Mouse (Mus musculus) heart, embryonic 14.5 days (tissue): ENCODE data around the gene Apob. TPM values are rescaled to one million over a fixed set of nuclear protein-coding genes. Genes with fewer than 3 reads are reported as not detected.
"Not testable (repeated sequence)": the region's sequence is repeated elsewhere in the genome, so short reads cannot be mapped to it uniquely, and the experiment has no call there.

Source experiments
- ATAC-seq: fragments of 200-750 bp; cut with Nextera tagmentation; 2 replicates; pipeline ENCODE4 v1.8.0; 2017; ENCODE audit warnings: low read depth, moderate TSS enrichment; ENCODE audit not compliant: insufficient number of reproducible peaks, insufficient read depth, low FRiP score
- H3K27ac ChIP-seq, 2 experiments: fragments of 200-500 bp in 1 of 2; fragments of 300-500 bp in 1 of 2; sonication (generic) in 1 of 2; replicated peaks in 1 of 2; 2 replicates each; pipeline ENCODE4 v1.5.1; 2012 to 2014; ENCODE audit warnings: low read depth in 2 of 2, low read length in 2 of 2, control low read depth in 1 of 2, mild to moderate bottlenecking in 1 of 2, mixed read lengths in 1 of 2; ENCODE audit not compliant: control insufficient read depth in 1 of 2, insufficient read depth in 1 of 2
- H3K27me3 ChIP-seq: fragments of 300-500 bp; sonication (generic); 2 replicates; pipeline ENCODE4 v1.6.1; 2014; ENCODE audit warnings: mild to moderate bottlenecking, low read length, control low read depth; ENCODE audit not compliant: control insufficient read depth, insufficient read depth
- H3K36me3 ChIP-seq: fragments of 300-500 bp; sonication (generic); 2 replicates; pipeline ENCODE4 v1.6.1; 2014; ENCODE audit warnings: mild to moderate bottlenecking, control low read depth, low read length, mixed read lengths; ENCODE audit not compliant: control insufficient read depth, insufficient read depth
- H3K4me1 ChIP-seq, 2 experiments: fragments of 200-500 bp in 1 of 2; fragments of 300-500 bp in 1 of 2; sonication (generic) in 1 of 2; 2 replicates each; pipeline ENCODE4 v1.6.1; 2012 to 2014; ENCODE audit warnings: low read length in 2 of 2, control low read depth in 1 of 2, mixed read lengths in 1 of 2; ENCODE audit not compliant: control insufficient read depth in 2 of 2, insufficient read depth in 2 of 2
- H3K4me2 ChIP-seq: fragments of 300-500 bp; sonication (generic); 2 replicates; pipeline ENCODE4 v1.6.1; 2014; ENCODE audit warnings: mild to moderate bottlenecking, low read length
- H3K4me3 ChIP-seq, 2 experiments: fragments of 200-500 bp in 1 of 2; fragments of 300-500 bp in 1 of 2; sonication (generic) in 1 of 2; 2 replicates each; pipeline ENCODE4 v1.5.1; 2012 to 2014; ENCODE audit warnings: low read length in 2 of 2, mild to moderate bottlenecking in 2 of 2, control low read depth in 1 of 2, low read depth in 1 of 2, moderate library complexity in 1 of 2; ENCODE audit not compliant: control insufficient read depth in 1 of 2, insufficient read depth in 1 of 2
- H3K9ac ChIP-seq: fragments of 300-500 bp; sonication (generic); 2 replicates; pipeline ENCODE4 v1.6.1; 2014; ENCODE audit warnings: mild to moderate bottlenecking, low read length
- H3K9me3 ChIP-seq: fragments of 300-500 bp; sonication (generic); 2 replicates; pipeline ENCODE4 v1.6.1; 2016; ENCODE audit warnings: low read length, control low read depth; ENCODE audit not compliant: control insufficient read depth
- WGBS: fragments of 180-500 bp; shearing (Covaris S2); extraction: QIAGEN DNeasy Blood & Tissue Kit; methylation state at CpG from one replicate; pipeline ENCODE4 v1.1.7; 2014; 5-methylcytosine and 5-hydroxymethylcytosine counted together
- polyA plus RNA-seq: library from polyadenylated mRNA; unstranded; fragments of >200 nt; fragmentation: Nextera tagmentation; extraction: Ambion mirVana; gene quantifications from 2 replicates; pipeline ENCODE4 v1.2.1, GENCODE M21; 2014

Apob gene
- polyA plus RNA-seq, 1 experiment from 2014 or later = 0.22 TPM

DNA sequence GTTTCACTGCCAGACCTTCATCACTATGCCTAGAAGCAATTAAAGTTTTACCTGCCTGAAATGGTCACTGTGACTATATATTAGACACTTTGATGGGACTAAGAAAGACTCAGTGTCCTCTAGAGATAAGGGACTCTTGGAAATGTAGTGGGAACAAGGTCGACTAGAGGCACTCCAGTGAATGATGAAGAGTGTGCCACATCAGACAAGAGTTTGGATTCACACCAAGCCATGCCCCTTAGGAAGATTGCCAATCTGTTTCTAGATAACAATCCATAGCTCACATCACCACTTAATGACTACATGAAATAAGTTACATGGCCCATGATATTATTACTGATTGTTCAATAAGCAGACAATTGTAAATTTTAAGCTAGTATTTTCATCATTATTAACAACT is 14.1 kb downstream of the Apob start:
- Histone ChIP-seq H3K27me3 (no peaks in the 10 kb centered on the region), H3K9me3 (no peaks in the 10 kb centered on the region), H3K4me2 (no peak overlapping the region), H3K4me1 (no peaks in the 10 kb centered on the region), H3K36me3 (no peaks in the 10 kb centered on the region), H3K4me3 (no peak overlapping the region), H3K27ac (no peak overlapping the region), H3K9ac (no peak overlapping the region)
- WGBS = 4% methylated on average over 1 of the region's 1 CpGs
- no peak for ATAC-seq

- WGBS = 65% methylated on average over 1 of the region's 1 CpGs
- no peaks in the 10 kb centered on the region for H3K9me3 ChIP-seq
- H3K4me3 ChIP-seq = no peak overlapping the region
- no peak for ATAC-seq
- H3K4me2 ChIP-seq = no peak overlapping the region
- H3K27ac ChIP-seq = no peak overlapping the region
- H3K4me1 ChIP-seq = no peaks in the 10 kb centered on the region
- H3K36me3 ChIP-seq = no peaks in the 10 kb centered on the region
- H3K9ac ChIP-seq = no peak overlapping the region
- H3K27me3 ChIP-seq = no peaks in the 10 kb centered on the region
Measured at GRCm38 (mm10) chr12:8020931-8021330, 43.5 kb downstream of the Apob start.

- no peak for ATAC-seq
- no peaks in the 10 kb centered on the region for H3K4me1 ChIP-seq
- no peak overlapping the region for H3K27ac ChIP-seq
- H3K36me3 ChIP-seq = no peaks in the 10 kb centered on the region
- H3K9me3 ChIP-seq = no peaks in the 10 kb centered on the region
- H3K9ac ChIP-seq = no peak overlapping the region
- no peaks in the 10 kb centered on the region for H3K27me3 ChIP-seq
- H3K4me3 ChIP-seq = no peak overlapping the region
- 88% methylated on average over 7 of the region's 7 CpGs for WGBS
- H3K4me2 ChIP-seq = no peak overlapping the region
Measured at GRCm38 (mm10) chr12:8029520-8029919, 52.1 kb downstream of the Apob start.

GRCm38 (mm10) chr12:8030057-8030456 is 52.6 kb downstream of the Apob start:
- ATAC-seq = no peak
- H3K9me3 ChIP-seq = no peaks in the 10 kb centered on the region

GRCm38 (mm10) chr12:8031169-8031568 is 53.7 kb downstream of the Apob start:
- not testable (repeated sequence) for H3K27me3 ChIP-seq, H3K4me1 ChIP-seq, ATAC-seq, H3K27ac ChIP-seq, H3K9ac ChIP-seq, H3K4me2 ChIP-seq, H3K36me3 ChIP-seq, H3K4me3 ChIP-seq, H3K9me3 ChIP-seq
- WGBS = 93% methylated on average over 1 of the region's 1 CpGs

More at GRCm38 (mm10) chr12:8030057-8030456, 52.6 kb downstream of the Apob start:
- Histone ChIP-seq H3K27me3 (no peaks in the 10 kb centered on the region), H3K4me2 (no peak overlapping the region), H3K4me3 (no peak overlapping the region), H3K36me3 (no peaks in the 10 kb centered on the region), H3K9ac (no peak overlapping the region), H3K4me1 (no peaks in the 10 kb centered on the region), H3K27ac (no peak overlapping the region)
- WGBS = 50% methylated on average over 2 of the region's 2 CpGs

DNA sequence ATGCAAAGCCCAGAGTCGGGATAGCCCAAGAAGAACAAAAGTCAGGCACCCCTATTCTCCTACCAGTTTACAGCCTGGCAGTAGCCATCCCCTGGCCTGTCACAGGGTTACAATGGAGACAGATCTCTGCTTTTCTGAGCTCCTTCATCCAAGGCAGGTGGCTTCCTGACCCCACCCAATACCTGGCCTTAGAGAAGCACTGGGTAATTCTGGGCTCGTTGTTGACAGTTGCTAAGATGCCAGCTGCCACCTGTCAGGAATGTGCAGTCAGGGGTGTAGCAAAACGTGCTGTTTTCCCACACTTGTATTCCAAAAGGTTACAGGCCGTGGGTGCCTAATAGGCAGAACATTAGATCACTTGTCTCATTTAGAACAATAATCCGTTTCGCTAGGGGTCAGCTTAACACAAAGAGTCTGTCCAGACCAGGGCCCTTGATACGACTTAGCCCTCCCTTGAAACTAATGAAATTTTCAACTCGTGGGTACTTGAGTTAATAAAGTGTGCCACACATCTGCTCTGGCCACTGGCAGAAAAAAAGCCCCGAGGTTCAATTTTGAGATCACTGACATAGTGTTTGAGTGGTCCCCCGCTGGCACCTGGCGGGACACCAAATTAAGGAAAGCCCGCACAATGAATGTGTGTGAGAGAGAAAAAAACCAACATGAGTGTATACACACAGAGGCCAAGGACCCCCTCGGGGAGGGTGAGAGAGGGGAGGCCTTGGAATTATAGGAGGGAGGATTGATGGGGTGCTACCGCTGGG is 54.3 kb downstream of the Apob start:
- Histone ChIP-seq H3K36me3 (no peaks in the 10 kb centered on the region), H3K9ac (no peak overlapping the region), H3K4me3 (no peak overlapping the region), H3K9me3 (no peaks in the 10 kb centered on the region), H3K4me2 (no peak overlapping the region), H3K27ac (no peak overlapping the region), H3K4me1 (no peaks in the 10 kb centered on the region), H3K27me3 (no peaks in the 10 kb centered on the region)
- ATAC-seq = no peak
- 66% methylated on average over 14 of the region's 14 CpGs for WGBS

DNA sequence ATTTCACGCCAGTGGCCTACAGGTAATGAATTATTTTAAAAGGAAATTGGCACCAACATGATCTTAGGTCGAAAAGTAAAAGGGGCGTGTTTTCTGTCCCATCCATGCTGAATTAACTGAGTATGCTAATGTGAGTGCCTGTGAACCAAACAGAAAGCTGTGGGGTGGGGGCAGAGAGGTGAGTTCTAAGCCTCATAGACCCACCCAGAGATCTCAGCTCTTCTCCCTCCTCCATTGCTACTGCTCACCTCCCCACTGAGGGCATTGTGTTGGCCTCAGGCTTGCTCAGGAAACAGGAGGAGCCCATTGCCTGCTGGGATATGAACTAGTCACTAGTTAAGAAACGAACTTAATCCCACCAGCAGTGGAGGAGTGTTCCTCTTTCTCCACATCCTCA is 54.9 kb downstream of the Apob start:
- no peaks in the 10 kb centered on the region for H3K27me3 ChIP-seq
- H3K4me3 ChIP-seq = no peak overlapping the region
- no peaks in the 10 kb centered on the region for H3K4me1 ChIP-seq
- no peaks in the 10 kb centered on the region for H3K36me3 ChIP-seq
- no peak overlapping the region for H3K4me2 ChIP-seq
- no peak overlapping the region for H3K9ac ChIP-seq
- no peaks in the 10 kb centered on the region for H3K9me3 ChIP-seq
- ATAC-seq = no peak
- no peak overlapping the region for H3K27ac ChIP-seq
- 56% methylated on average over 4 of the region's 4 CpGs for WGBS
